Mouse (Mus musculus): ENCODE measurements around the gene Calr4. TPM values are rescaled to one million over a fixed set of nuclear protein-coding genes. Genes with fewer than 3 reads are reported as not detected.

The Calr4 gene
- total and polyA plus RNA-seq, 2 experiments from 2014 or later, result 0.41 to 0.77 TPM

GRCm38 (mm10) chr4:109252199-109252598, 17.9 kb downstream of the Calr4 start:
- no peaks in the 10 kb centered on the region for H3K27me3 ChIP-seq (ENCODE audit: insufficient read depth, low read length)
- H3K4me3 ChIP-seq (ENCODE audit: low read depth, low read length), result no peak overlapping the region
- H3K36me3 ChIP-seq (ENCODE audit: insufficient read depth, low read length), result no peaks in the 10 kb centered on the region
- DNase-seq (ENCODE audit: low spot score), result no peak
- no peak overlapping the region for H3K9ac ChIP-seq (replicated peaks; ENCODE audit: low read length, poor library complexity, severe bottlenecking)
- H3K9me3 ChIP-seq (ENCODE audit: low read length), result no peaks in the 10 kb centered on the region
- no peaks in the 10 kb centered on the region for H3K4me1 ChIP-seq (ENCODE audit: insufficient read depth, low read length)
- H3K4me2 ChIP-seq (ENCODE audit: low read depth, low read length, poor library complexity, severe bottlenecking), result no peak overlapping the region
- no peak overlapping the region for H3K27ac ChIP-seq (ENCODE audit: low read depth, low read length)
- no peak for ATAC-seq (ENCODE audit: low FRiP score)
- 82% methylated on average over 4 of the region's 4 CpGs for WGBS
- TF ChIP-seq CTCF (IDR thresholded peaks at IDR 0.05), result no peak

GRCm38 (mm10) chr4:109253664-109254151, 19.4 kb downstream of the Calr4 start:
- ATAC-seq (ENCODE audit: low FRiP score) (no peak), DNase-seq (ENCODE audit: low spot score) (no peak)
- no peaks in the 10 kb centered on the region for H3K4me1 ChIP-seq (ENCODE audit: insufficient read depth, low read length)
- WGBS, result 78% methylated on average over 11 of the region's 11 CpGs
- H3K27me3 ChIP-seq (ENCODE audit: insufficient read depth, low read length), result no peaks in the 10 kb centered on the region
- H3K9ac ChIP-seq (replicated peaks; ENCODE audit: low read length, poor library complexity, severe bottlenecking), result no peak overlapping the region
- H3K4me2 ChIP-seq (ENCODE audit: low read depth, low read length, poor library complexity, severe bottlenecking), result no peak overlapping the region
- TF ChIP-seq CTCF (IDR thresholded peaks at IDR 0.05), result no peak
- no peaks in the 10 kb centered on the region for H3K9me3 ChIP-seq (ENCODE audit: low read length)
- H3K36me3 ChIP-seq (ENCODE audit: insufficient read depth, low read length), result no peaks in the 10 kb centered on the region
- H3K27ac ChIP-seq (ENCODE audit: low read depth, low read length), result no peak overlapping the region
- H3K4me3 ChIP-seq (ENCODE audit: low read depth, low read length), result no peak overlapping the region

DNA sequence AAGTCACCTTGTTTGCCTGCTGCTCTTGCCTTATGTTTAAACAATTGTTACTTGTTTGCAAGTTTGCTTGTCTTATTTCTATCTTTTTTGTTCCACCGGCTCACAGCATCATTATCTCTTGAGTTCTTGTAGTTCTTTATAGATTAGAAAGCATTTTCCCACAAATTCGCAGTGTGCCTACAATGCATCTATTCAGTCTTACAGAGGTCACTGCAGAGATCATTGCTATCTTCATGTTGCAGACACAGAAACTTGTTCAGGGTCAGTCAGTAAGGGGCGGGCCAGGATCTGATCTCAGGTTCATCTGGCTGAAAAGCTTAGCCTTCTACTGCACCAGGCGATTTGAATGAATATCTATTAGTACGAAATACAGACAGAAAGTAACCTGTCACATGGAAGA, 20.2 kb downstream of the Calr4 start:
- Histone ChIP-seq H3K4me2 (ENCODE audit: low read depth, low read length, poor library complexity, severe bottlenecking) (no peak overlapping the region), H3K4me1 (ENCODE audit: insufficient read depth, low read length) (no peaks in the 10 kb centered on the region), H3K9me3 (ENCODE audit: low read length) (no peaks in the 10 kb centered on the region), H3K27me3 (ENCODE audit: insufficient read depth, low read length) (no peaks in the 10 kb centered on the region), H3K27ac (ENCODE audit: low read depth, low read length) (no peak overlapping the region), H3K36me3 (ENCODE audit: insufficient read depth, low read length) (no peaks in the 10 kb centered on the region), H3K4me3 (ENCODE audit: low read depth, low read length) (no peak overlapping the region), H3K9ac (replicated peaks; ENCODE audit: low read length, poor library complexity, severe bottlenecking) (no peak overlapping the region)
- no peak for TF ChIP-seq CTCF (IDR thresholded peaks at IDR 0.05)
- ATAC-seq (ENCODE audit: low FRiP score), result no peak
- WGBS, result 83% methylated on average over 5 of the region's 5 CpGs
- DNase-seq (ENCODE audit: low spot score), result no peak

DNA sequence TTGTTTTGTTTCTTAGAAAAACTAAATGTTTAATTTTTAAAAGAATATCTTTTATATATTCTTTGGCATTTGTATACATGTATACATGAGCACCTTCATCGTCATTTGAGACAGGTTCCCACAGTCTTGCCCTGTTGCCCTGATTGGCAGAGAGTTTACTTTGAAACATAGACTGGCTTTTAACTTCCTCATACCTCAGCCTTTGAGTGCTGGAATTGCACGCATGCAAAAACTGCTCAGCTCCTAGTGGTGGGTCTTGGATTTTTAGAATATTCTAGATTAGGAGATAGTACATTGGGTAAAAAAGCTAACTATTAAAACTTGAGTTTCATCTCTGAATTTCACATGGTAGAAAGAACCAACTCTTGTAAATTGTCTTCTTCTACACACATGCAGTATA, 21.0 kb downstream of the Calr4 start:
- H3K27me3 ChIP-seq (ENCODE audit: insufficient read depth, low read length), result no peaks in the 10 kb centered on the region
- H3K27ac ChIP-seq (ENCODE audit: low read depth, low read length), result no peak overlapping the region
- no peaks in the 10 kb centered on the region for H3K4me1 ChIP-seq (ENCODE audit: insufficient read depth, low read length)
- no peak for DNase-seq (ENCODE audit: low spot score)
- H3K4me2 ChIP-seq (ENCODE audit: low read depth, low read length, poor library complexity, severe bottlenecking), result no peak overlapping the region
- WGBS, result 89% methylated on average over 2 of the region's 2 CpGs
- no peaks in the 10 kb centered on the region for H3K36me3 ChIP-seq (ENCODE audit: insufficient read depth, low read length)
- no peak overlapping the region for H3K4me3 ChIP-seq (ENCODE audit: low read depth, low read length)
- ATAC-seq (ENCODE audit: low FRiP score), result no peak
- TF ChIP-seq CTCF (IDR thresholded peaks at IDR 0.05), result no peak
- H3K9me3 ChIP-seq (ENCODE audit: low read length), result no peaks in the 10 kb centered on the region
- no peak overlapping the region for H3K9ac ChIP-seq (replicated peaks; ENCODE audit: low read length, poor library complexity, severe bottlenecking)

- Histone ChIP-seq H3K4me2 (ENCODE audit: low read depth, low read length, poor library complexity, severe bottlenecking) (no peak overlapping the region), H3K27me3 (ENCODE audit: insufficient read depth, low read length) (no peaks in the 10 kb centered on the region), H3K4me1 (ENCODE audit: insufficient read depth, low read length) (no peaks in the 10 kb centered on the region), H3K9me3 (ENCODE audit: low read length) (no peaks in the 10 kb centered on the region), H3K4me3 (ENCODE audit: low read depth, low read length) (no peak overlapping the region), H3K36me3 (ENCODE audit: insufficient read depth, low read length) (no peaks in the 10 kb centered on the region), H3K27ac (ENCODE audit: low read depth, low read length) (no peak overlapping the region), H3K9ac (replicated peaks; ENCODE audit: low read length, poor library complexity, severe bottlenecking) (no peak overlapping the region)
- WGBS, result 83% methylated on average over 11 of the region's 11 CpGs
- no peak for DNase-seq (ENCODE audit: low spot score)
- TF ChIP-seq CTCF (IDR thresholded peaks at IDR 0.05), result no peak
- no peak for ATAC-seq (ENCODE audit: low FRiP score)
These were observed 21.6 kb downstream of the Calr4 start for GRCm38 (mm10) chr4:109255727-109256417.

DNA sequence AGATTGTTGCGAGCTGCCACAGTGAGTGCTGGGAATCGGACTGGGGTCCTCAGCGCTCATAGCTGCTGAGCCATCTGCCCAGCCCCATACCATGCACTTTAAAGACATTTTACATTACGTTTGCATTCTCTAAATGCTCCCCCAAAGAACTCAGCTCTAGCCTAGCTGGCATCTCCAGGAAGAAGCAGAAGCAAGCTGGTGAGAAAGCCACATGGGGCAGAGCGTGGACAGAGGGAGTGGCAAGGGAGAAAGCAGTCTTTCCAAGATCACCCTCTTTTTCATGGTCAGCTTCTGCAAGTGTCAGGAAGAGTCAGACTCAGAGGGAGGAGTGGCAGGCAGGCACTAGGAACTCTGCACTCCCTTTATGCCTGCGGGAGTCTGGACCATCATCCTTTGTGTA, 22.5 kb downstream of the Calr4 start:
- DNase-seq (ENCODE audit: low spot score) (no peak), ATAC-seq (ENCODE audit: low FRiP score) (no peak)
- Histone ChIP-seq H3K4me3 (ENCODE audit: low read depth, low read length) (no peak overlapping the region), H3K36me3 (ENCODE audit: insufficient read depth, low read length) (no peaks in the 10 kb centered on the region), H3K27me3 (ENCODE audit: insufficient read depth, low read length) (no peaks in the 10 kb centered on the region), H3K4me2 (ENCODE audit: low read depth, low read length, poor library complexity, severe bottlenecking) (no peak overlapping the region), H3K27ac (ENCODE audit: low read depth, low read length) (no peak overlapping the region), H3K9ac (replicated peaks; ENCODE audit: low read length, poor library complexity, severe bottlenecking) (no peak overlapping the region), H3K4me1 (ENCODE audit: insufficient read depth, low read length) (no peaks in the 10 kb centered on the region), H3K9me3 (ENCODE audit: low read length) (no peaks in the 10 kb centered on the region)
- 85% methylated on average over 6 of the region's 6 CpGs for WGBS
- no peak for TF ChIP-seq CTCF (IDR thresholded peaks at IDR 0.05)
